Mouse (Mus musculus): ENCODE results near the gene Snd1. TPM values are rescaled to one million over a fixed set of nuclear protein-coding genes. Genes with fewer than 3 reads are reported as not detected.

Gene Snd1
- polyA plus RNA-seq, 2 experiments, result 31.5 to 43.2 TPM

DNA sequence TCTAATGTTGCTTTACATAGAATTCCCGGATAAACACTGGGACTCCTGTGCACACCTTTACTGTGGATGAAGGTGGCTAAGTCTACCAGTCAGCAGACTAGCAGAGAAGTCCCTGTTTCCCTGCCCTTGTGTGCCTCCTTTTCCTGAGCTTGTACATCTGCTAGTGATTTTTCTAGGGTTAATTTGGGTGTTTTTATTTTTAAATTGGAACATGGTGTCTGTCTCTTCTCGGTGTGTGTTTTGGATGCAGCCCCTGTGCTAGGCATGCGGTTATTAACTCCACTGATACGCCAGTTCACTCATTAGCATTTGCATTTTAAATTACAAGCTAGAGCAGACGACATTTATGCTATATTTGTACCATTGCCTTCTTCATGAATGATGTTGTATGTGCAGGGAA, 278.7 kb downstream of the Snd1 start:
- TF ChIP-seq CTCF (IDR thresholded peaks at IDR 0.05; ENCODE audit: low read depth), result no peak
- no peak for TF ChIP-seq EP300 (IDR thresholded peaks at IDR 0.05; ENCODE audit: low read depth)
- WGBS (ENCODE audit: insufficient replicate concordance), result 85% methylated on average over 5 of the region's 5 CpGs

DNA sequence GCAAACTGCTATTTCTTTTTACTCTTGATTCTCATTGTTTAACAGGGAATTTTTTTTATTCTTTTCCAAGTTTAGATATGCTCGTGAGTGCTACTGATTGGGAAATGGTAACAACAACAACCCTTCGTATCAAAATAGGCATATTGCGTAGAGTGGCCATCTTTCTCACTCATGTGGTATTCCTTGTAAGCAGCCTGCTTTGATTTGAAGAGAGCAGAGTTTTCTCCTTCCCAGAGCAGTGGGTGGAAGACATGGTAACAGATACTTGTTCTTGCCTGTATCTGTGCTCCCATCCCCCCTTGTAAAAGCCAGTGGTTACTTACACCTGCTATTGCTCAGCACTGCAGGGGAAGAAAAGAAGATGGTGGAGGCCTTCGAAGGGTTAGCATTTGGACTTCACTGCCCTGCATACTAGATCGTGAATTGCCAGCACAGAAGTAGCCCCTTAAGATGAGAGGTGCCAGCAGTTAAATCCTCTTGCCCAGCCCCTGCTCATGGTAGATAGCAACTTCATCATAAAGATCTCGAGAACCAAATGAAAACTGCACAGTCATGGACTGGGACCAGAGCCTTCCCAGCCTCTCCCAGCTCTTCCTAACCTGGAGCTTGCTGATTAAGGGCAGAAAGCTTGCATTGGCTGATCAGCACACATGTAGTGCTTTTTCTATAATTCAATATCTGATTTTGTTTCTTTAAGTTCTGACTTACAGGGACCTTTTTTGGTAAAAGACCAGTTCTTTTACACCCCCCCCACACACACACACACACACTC, 279.4 kb downstream of the Snd1 start:
- Histone ChIP-seq H3K36me3 (replicated peaks; ENCODE audit: control insufficient read depth, insufficient read depth, low read depth) (no peaks in the 10 kb centered on the region), H3K9ac (replicated peaks) (no peak overlapping the region), H3K9me3 (ENCODE audit: control insufficient read depth, low read length) (no peaks in the 10 kb centered on the region), H3K27ac (no peak overlapping the region), H3K4me2 (ENCODE audit: low read depth) (peak overlapping the region; percentile 35; the same call in 1 of the 2 replicates), H3K27me3 (ENCODE audit: control insufficient read depth, insufficient read depth, low read length) (no peaks in the 10 kb centered on the region), H3K4me3 (ENCODE audit: insufficient read depth in 1 of 2, low read depth in 2 of 2, low read length in 2 of 2) (no peak overlapping the region), H3K4me1 (replicated peaks; ENCODE audit: control insufficient read depth in 2 of 2, insufficient read depth in 2 of 2, low read length in 1 of 2) (peaks cover 7 to 9% of the 10 kb centered on the region in 2 experiments)
- WGBS (ENCODE audit: insufficient replicate concordance), result 57% methylated on average over 6 of the region's 6 CpGs
- TF ChIP-seq EP300 (IDR thresholded peaks at IDR 0.05; ENCODE audit: low read depth) (no peak), CTCF (IDR thresholded peaks at IDR 0.05; ENCODE audit: low read depth) (no peak)
- peak; percentile 88 for ATAC-seq (ENCODE audit: insufficient read depth)
- peak; percentile 40 to 49 (median 49) for DNase-seq (ENCODE audit: low read depth in 3 of 3, low spot score in 3 of 3)

More for the DNA sequence above, 278.7 kb downstream of the Snd1 start:
- no peaks in the 10 kb centered on the region for H3K27me3 ChIP-seq (ENCODE audit: control insufficient read depth, insufficient read depth, low read length)
- H3K4me2 ChIP-seq (ENCODE audit: low read depth), result no peak overlapping the region
- peaks cover 7 to 9% of the 10 kb centered on the region in 2 experiments for H3K4me1 ChIP-seq (replicated peaks; ENCODE audit: control insufficient read depth in 2 of 2, insufficient read depth in 2 of 2, low read length in 1 of 2)
- no peak for DNase-seq (ENCODE audit: low read depth in 3 of 3, low spot score in 3 of 3)
- H3K9ac ChIP-seq (replicated peaks), result no peak overlapping the region
- H3K4me3 ChIP-seq (ENCODE audit: insufficient read depth in 1 of 2, low read depth in 2 of 2, low read length in 2 of 2), result no peak overlapping the region
- ATAC-seq (ENCODE audit: insufficient read depth), result no peak
- H3K36me3 ChIP-seq (replicated peaks; ENCODE audit: control insufficient read depth, insufficient read depth, low read depth), result no peaks in the 10 kb centered on the region
- no peaks in the 10 kb centered on the region for H3K9me3 ChIP-seq (ENCODE audit: control insufficient read depth, low read length)
- no peak overlapping the region for H3K27ac ChIP-seq

DNA sequence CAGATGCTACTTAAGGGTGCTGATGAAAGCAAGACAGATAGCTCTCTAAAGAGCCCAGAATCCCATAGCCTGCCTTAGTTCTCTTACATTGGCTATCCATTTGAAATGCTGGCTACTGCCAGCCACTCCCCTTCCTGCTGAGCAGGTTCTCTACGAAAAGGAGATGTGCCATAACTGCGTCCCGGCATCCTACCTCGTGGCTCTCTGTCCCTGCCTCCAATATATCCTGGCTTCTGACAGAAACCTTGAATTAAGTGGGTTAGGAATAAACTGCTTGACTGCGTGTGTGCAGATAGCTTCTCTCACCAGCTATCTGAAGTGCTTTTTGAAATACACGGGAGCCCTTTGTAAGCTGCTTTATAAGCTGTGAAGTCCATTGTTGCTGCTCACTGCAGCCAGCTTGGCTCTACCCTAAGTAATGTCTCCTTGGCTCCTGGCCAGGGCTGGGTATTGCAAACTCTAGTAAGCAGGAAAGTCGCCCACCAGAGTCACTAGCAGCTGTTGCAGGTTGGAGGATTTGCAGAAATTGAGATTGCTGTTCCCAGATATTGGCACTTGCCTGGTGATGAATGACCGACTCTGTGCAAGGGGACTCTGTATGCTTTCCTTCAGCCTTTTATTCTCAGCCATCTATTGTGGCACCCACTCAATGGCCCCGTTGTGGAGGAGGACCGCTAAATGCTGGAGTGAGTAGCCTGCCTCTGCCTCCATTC, 281.5 kb downstream of the Snd1 start:
- Histone ChIP-seq H3K9ac (replicated peaks) (no peak overlapping the region), H3K36me3 (replicated peaks; ENCODE audit: control insufficient read depth, insufficient read depth, low read depth) (no peaks in the 10 kb centered on the region), H3K27ac (no peak overlapping the region), H3K9me3 (ENCODE audit: control insufficient read depth, low read length) (no peaks in the 10 kb centered on the region), H3K4me1 (replicated peaks; ENCODE audit: control insufficient read depth in 2 of 2, insufficient read depth in 2 of 2, low read length in 1 of 2) (peaks cover 7 to 9% of the 10 kb centered on the region in 2 experiments), H3K27me3 (ENCODE audit: control insufficient read depth, insufficient read depth, low read length) (no peaks in the 10 kb centered on the region), H3K4me2 (ENCODE audit: low read depth) (no peak overlapping the region), H3K4me3 (ENCODE audit: insufficient read depth in 1 of 2, low read depth in 2 of 2, low read length in 2 of 2) (no peak overlapping the region)
- TF ChIP-seq EP300 (IDR thresholded peaks at IDR 0.05; ENCODE audit: low read depth) (no peak), CTCF (IDR thresholded peaks at IDR 0.05; ENCODE audit: low read depth) (no peak)
- 81% methylated on average over 10 of the region's 10 CpGs for WGBS (ENCODE audit: insufficient replicate concordance)
- ATAC-seq (ENCODE audit: insufficient read depth) (no peak), DNase-seq (ENCODE audit: low read depth in 3 of 3, low spot score in 3 of 3) (no peak)

DNA sequence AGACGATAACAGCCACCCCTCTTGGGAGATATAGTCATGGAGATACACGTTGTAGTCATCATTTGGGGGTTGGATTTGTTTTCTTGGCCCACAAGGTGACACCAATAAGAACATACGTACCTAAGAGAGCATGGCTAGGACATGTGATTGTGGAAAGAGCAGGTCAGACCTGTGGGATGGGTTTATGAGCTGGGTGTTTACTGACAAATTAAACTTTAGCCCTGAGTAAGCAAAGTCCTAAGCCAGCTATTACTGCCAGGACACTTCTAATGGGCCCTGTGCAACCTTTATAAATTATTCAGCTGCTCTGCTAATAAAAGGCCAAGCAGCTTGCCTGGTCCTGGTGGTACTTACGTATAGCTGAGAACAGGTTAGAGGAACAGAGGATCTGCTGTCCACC, 283.4 kb downstream of the Snd1 start:
- H3K4me3 ChIP-seq (ENCODE audit: insufficient read depth in 1 of 2, low read depth in 2 of 2, low read length in 2 of 2), result no peak overlapping the region
- no peak overlapping the region for H3K4me2 ChIP-seq (ENCODE audit: low read depth)
- no peak overlapping the region for H3K9ac ChIP-seq (replicated peaks)
- 66% methylated on average over 4 of the region's 4 CpGs for WGBS (ENCODE audit: insufficient replicate concordance)
- no peaks in the 10 kb centered on the region for H3K36me3 ChIP-seq (replicated peaks; ENCODE audit: control insufficient read depth, insufficient read depth, low read depth)
- DNase-seq (ENCODE audit: low read depth in 3 of 3, low spot score in 3 of 3), result no peak
- H3K9me3 ChIP-seq (ENCODE audit: control insufficient read depth, low read length), result no peaks in the 10 kb centered on the region
- no peak for ATAC-seq (ENCODE audit: insufficient read depth)
- H3K27ac ChIP-seq, result no peak overlapping the region
- no peaks in the 10 kb centered on the region for H3K27me3 ChIP-seq (ENCODE audit: control insufficient read depth, insufficient read depth, low read length)
- H3K4me1 ChIP-seq (replicated peaks; ENCODE audit: control insufficient read depth in 2 of 2, insufficient read depth in 2 of 2, low read length in 1 of 2), result peaks cover 7 to 9% of the 10 kb centered on the region in 2 experiments
- TF ChIP-seq CTCF (IDR thresholded peaks at IDR 0.05; ENCODE audit: low read depth), result no peak
- no peak for TF ChIP-seq EP300 (IDR thresholded peaks at IDR 0.05; ENCODE audit: low read depth)

DNA sequence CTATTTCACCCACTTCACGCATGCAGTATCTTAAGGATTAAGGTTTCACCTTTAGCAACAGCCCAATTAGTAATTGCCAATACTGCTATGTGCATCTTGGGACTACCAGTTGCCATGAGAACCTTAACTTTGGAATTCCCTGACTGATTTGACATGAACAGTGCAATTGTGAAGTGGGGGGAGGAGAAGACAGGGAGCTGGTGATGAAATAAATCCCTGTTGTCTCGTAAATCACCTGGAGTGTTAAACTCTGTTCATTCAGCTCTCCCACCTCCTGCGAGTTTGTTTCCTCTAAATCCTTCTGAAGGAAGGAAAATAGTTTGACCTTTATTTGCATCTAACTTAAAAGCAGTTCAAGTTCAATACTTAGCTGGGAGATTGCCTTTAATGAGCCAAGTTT, 286.8 kb downstream of the Snd1 start:
- no peak overlapping the region for H3K27ac ChIP-seq
- 58% methylated on average over 3 of the region's 3 CpGs for WGBS (ENCODE audit: insufficient replicate concordance)
- H3K4me2 ChIP-seq (ENCODE audit: low read depth), result no peak overlapping the region
- TF ChIP-seq CTCF (IDR thresholded peaks at IDR 0.05; ENCODE audit: low read depth) (no peak), EP300 (IDR thresholded peaks at IDR 0.05; ENCODE audit: low read depth) (no peak)
- ATAC-seq (ENCODE audit: insufficient read depth) (no peak), DNase-seq (ENCODE audit: low read depth in 3 of 3, low spot score in 3 of 3) (no peak)
- no peaks in the 10 kb centered on the region for H3K27me3 ChIP-seq (ENCODE audit: control insufficient read depth, insufficient read depth, low read length)
- no peaks in the 10 kb centered on the region for H3K9me3 ChIP-seq (ENCODE audit: control insufficient read depth, low read length)
- no peaks in the 10 kb centered on the region for H3K36me3 ChIP-seq (replicated peaks; ENCODE audit: control insufficient read depth, insufficient read depth, low read depth)
- no peak overlapping the region for H3K4me3 ChIP-seq (ENCODE audit: insufficient read depth in 1 of 2, low read depth in 2 of 2, low read length in 2 of 2)
- no peaks in the 10 kb centered on the region for H3K4me1 ChIP-seq (replicated peaks; ENCODE audit: control insufficient read depth in 2 of 2, insufficient read depth in 2 of 2, low read length in 1 of 2)
- no peak overlapping the region for H3K9ac ChIP-seq (replicated peaks)

Measured in liver, embryonic 14.5 days (tissue).